Mouse (Mus musculus) thymus, adult 2 months (tissue): ENCODE results near the gene Insc.

Experiments used
- CTCF ChIP-seq: fragments of 200-500 bp; IDR thresholded peaks from 2 replicates; pipeline ENCODE4 v1.5.1; 2012; ENCODE audit warnings: mild to moderate bottlenecking, control low read depth, low read length, moderate library complexity, borderline replicate concordance; ENCODE audit not compliant: control insufficient read depth, poor library complexity, insufficient read depth; ENCODE audit errors: extremely low read depth
- POLR2A ChIP-seq: fragments of 200-500 bp; IDR thresholded peaks from 2 replicates; pipeline ENCODE4 v1.6.1; 2012; ENCODE audit warnings: mild to moderate bottlenecking, low read length, control low read depth, moderate library complexity; ENCODE audit not compliant: control insufficient read depth, poor library complexity, insufficient read depth; ENCODE audit errors: extremely low read depth

DNA sequence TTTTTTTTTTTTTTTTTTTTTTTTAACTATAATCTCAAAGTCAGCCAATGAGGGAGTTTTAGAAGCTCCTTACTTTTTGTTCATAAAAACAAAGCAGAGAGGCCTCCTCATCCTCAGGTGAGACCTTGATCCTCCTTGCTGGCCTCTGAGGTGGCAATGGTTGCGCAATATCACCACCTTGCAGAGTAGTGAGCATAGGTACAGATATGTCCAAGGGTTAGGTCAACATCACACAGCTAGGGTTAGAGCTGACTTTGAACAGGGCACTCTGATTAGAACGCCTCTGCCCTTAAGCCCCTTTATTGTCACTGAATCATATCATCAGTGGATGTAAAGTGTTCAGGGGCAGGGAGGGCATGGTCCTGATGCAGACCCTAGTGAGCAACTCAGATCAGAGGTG, 131.1 kb downstream of the Insc start:
- TF ChIP-seq CTCF = no peak
- no peak for TF ChIP-seq POLR2A
